8 mouse cellular contexts compared by ENCODE assay signal in genomic region chr2:170345410-170345793, GRCm38 (mm10).
DNase-seq lines count a peak whose midpoint lies in the region; ATAC-seq lines count a peak whose summit lies in the region.

No protein-coding gene starts in this region.

- no peaks in the 10 kb centered on the region for H3K36me3 ChIP-seq in midbrain, embryonic 16.5 days (ENCODE audit: control insufficient read depth, insufficient read depth, low read length)

- DNase-seq in adrenal gland, postnatal 10 days: peak; percentile 63
- no peak for DNase-seq in adrenal gland, adult 8-10 months
- peak; percentile 70 for DNase-seq in A20 (ENCODE audit: low read depth, low spot score)
- peak; percentile 37 to 53 for DNase-seq in kidney, postnatal 36 days
- DNase-seq in left cerebral cortex, adult 11 months (ENCODE audit: low spot score): no peak

- H3K9ac ChIP-seq in midbrain, embryonic 16.5 days (ENCODE audit: low read depth, low read length): no peak overlapping the region

- no peaks in the 10 kb centered on the region for H3K27me3 ChIP-seq in midbrain, embryonic 16.5 days (ENCODE audit: control insufficient read depth, insufficient read depth, low read depth, low read length)

- 14% methylated on average over 5 of the region's 5 CpGs for WGBS in midbrain, embryonic 16.5 days

- H3K4me2 ChIP-seq in midbrain, embryonic 16.5 days (ENCODE audit: low read length): no peak overlapping the region

- H3K4me3 ChIP-seq in midbrain, embryonic 16.5 days (ENCODE audit: low read depth, low read length): no peak overlapping the region

- H3K4me1 ChIP-seq in midbrain, embryonic 16.5 days (ENCODE audit: control insufficient read depth, insufficient read depth, low read length): peaks cover 9% of the 10 kb centered on the region

- ATAC-seq in granulocyte monocyte progenitor cell, adult 5-6 weeks (replicated peaks; ENCODE audit: poor library complexity, severe bottlenecking): peak; percentile 59
- no peak for ATAC-seq in midbrain, embryonic 16.5 days
- ATAC-seq in inflammation-experienced regulatory T-cells, adult 6 months: no peak

- no peaks in the 10 kb centered on the region for H3K9me3 ChIP-seq in midbrain, embryonic 16.5 days (replicated peaks; ENCODE audit: control insufficient read depth, low read length, poor library complexity, severe bottlenecking)

- peak overlapping the region; percentile 55 for H3K27ac ChIP-seq in midbrain, embryonic 16.5 days (ENCODE audit: low read length)

Comparison
In these comparisons a context has a peak if more than half of its experiments do, and no peak if none do; other contexts are left out.
1. DNase-seq: peak in adrenal gland, postnatal 10 days (single experiment), A20 (single experiment) and kidney, postnatal 36 days (2 of 2); none in adrenal gland, adult 8-10 months (single experiment) and left cerebral cortex, adult 11 months (single experiment).